Mouse (Mus musculus): Measurements from ENCODE around the gene Sdk2.
A peak's percentile ranks its signal among the peaks of the same experiment; 100 is the strongest.

Sdk2 gene

DNA sequence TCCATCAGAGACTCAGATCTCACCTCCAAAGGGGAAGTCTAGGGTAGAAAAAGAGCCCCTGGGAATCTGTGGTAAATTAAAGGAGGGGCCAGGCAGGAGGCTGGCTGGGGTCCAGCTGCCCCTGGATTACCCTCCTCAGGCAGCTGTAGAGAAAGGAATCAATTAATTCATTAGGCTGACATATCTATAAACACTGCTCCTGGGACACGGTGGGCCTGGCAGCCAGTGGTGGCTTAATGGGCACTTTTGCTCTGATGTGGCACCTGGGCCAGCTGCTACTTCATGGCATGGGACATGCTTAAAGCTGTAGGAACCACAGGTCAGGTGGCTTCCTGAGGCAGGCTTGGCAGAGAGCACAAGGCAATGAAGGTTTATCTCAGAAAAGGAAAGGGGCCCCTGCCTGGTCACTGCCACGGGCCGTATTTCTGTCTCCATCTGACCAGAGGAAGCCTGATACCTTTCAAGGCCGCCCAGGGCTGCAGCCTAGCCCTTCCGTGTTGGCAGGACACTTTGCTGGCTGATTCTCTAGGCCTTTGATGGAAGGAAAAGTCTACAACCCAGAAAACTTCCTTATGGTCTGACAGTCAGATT is 80.9 kb downstream of the Sdk2 start:
- DNase-seq = no peak

DNA sequence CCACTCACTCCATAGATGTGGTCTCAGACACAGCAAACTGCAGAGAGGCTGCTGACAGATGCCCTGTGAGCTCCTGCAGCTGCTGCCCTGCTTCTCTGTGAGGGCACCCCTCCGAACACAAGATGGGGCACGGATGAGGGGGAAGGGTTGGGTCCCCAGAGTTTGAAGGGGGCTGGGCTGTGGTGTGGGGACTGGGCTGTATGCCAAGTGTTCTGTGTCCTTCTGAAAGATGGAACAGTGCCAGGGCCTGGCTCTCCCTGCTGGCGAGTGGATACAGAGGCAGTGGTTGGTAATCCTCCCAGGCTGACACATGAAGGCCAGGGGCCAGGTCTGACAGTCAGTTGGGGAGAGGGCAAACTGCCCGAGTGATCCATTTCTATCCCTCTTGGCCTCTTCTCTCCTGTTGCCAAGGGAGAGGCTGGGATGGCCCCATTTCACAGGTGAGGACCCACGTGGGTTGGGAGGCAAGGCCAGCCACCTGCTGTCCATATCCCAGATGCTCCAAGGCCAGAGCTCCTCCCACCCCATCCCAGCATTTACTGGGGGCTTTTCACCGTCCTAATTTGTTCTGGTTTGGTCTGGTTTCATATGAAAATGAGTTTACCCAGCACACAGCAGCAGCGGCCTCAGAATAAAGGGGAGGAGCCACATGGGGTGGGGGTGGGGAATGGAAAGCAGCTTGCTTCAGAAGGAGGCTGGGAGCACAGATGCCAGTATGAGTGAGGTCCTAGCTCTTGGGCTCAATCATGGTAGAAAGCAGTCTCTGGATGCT is 84.9 kb downstream of the Sdk2 start:
- no peak for DNase-seq

DNA sequence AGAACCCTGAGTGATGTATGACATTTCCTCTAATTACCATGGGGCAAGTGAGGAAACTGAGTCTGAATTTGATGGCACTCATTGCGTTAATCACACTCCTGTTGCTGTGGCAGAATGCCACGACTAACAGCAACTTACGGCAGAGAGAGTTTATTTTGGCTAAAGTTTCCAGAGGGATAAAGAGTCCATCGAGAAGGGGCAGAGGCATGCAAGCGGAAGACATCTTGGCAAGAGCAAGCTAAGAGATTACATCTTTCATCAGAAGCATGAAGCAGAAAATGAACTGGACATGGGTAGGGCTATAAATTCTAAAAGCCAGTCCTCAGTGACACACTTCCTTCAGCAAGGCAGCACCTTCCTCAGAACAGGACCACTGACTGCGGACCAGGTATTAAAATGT is 85.8 kb downstream of the Sdk2 start:
- DNase-seq = no peak

DNA sequence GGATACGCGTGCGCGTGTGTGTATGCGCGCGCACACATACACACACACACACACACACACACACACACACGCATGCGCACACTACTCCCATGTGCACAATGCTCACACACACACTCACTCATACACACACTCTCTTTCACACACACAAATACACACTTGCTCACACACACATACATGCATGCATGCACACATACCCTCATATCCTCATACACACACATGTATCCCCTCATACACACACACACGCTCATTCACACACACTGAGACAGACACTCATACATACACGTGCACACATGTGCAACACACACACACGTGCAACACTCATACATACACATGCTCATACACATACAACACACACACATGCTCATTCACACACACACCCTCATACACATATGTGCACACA is 88.5 kb downstream of the Sdk2 start:
- DNase-seq = no peak

DNA sequence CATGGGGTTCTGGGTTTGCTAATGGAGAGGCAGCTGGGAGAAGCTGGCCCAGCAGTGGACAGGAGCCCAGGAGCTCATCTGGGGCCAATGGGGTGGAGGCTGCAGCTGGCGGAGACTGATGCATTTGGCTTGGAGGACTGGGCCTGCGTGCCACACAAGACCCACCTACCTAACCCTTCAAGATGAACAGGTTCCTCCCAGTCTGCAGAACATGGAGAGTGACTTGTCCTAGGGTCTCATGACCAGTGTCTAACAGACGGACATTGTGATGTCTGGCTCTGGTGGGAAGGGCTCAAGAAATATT is 91.2 kb downstream of the Sdk2 start:
- DNase-seq = no peak

DNA sequence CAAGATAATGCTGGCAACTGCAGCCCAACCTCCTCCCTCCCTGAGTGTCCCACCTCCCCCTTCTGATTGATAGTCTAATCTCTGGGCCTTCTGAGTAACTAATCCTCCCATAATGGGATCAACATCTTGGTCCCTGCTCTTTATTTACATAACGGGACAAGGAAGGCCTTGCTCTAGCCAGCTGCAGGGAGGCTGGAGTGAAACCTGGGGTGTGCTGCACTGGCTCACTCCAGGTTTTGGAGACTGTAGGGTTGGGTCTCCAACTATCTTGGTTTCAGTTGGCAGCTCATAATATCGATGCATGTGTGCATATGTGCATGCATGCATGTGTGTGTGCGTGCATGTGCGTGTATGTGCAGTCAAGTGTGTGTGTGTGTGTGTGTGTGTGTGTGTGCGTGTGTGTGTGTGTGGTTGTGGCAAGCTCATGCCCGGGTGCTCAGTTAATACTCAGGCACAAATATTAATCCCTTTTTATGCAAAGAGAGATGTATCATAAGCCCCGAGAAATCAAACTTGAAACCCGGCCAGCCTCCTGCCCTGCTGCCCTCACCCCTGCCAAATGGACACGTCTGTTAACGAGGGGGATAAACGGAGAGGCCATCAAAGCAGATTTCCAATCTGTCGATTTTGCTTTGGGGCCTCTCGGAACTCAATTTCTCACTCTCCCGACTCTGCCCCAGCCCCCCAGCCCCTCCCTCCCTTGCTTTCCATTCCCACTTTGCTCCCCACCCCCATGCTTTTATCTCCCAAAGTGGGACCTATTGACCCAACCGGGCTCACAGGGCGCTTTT is 91.8 kb downstream of the Sdk2 start:
- no peak for DNase-seq

DNA sequence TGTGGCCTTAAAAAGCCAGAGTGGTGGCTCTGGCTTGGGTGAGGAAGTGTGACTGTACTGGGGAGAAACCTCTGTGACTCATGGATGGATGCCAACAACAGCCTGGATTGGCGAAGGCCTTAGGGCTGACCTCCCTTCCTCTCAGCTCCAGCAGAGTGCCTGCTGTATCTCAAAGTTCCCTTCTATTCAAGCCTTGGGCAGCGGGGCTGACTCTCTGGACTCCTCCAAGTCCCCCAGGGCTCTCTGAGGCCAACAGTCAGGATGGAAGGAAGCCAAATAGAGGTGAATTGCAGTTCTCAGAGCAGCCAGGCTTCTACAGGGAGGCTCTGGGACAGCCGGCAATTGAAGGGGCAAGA is 94.4 kb downstream of the Sdk2 start:
- DNase-seq = no peak

DNA sequence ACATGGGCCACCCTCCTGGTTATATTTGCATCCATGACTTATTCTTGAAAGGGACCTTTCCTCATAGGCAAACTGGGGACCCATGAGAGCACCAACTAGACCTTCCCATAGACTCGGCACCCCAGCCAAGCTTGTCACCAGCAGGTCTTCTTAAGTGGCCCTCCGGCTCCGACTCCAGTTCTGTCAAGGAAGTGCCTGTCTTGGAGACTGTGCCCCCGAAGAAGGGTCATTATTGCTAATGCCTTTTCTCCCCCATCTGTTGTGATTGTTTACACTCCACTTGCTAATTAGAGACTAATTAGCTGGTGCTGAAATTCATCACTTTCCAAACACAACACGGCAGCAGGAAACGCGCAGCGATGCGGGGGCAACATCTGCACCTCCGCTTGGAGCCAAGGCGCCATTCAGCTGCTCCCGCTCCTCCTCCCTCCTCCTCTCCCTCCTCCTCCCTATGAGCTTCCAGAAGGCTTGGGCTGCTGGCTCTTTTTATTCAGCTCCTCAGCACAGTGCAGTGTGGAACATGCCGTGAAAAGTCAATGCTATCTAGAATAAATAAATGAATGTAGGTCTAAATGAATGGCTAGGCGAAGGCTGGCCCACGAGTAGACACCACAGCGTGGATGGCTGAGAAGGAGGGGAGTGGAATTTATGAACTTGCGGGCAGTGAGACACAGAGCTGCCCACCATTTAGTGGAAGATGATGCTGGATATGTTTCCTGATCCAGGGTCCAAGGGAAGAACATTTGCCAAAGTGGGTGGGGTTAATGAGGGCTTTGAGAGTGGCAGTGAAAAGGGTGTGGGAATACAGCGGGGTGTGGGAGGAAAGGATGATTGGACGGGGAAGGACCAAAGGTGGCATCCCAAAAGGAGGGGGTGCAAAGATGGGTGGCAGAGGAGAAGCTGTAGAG is 95.0 kb downstream of the Sdk2 start:
- DNase-seq = peak; percentile 70

DNA sequence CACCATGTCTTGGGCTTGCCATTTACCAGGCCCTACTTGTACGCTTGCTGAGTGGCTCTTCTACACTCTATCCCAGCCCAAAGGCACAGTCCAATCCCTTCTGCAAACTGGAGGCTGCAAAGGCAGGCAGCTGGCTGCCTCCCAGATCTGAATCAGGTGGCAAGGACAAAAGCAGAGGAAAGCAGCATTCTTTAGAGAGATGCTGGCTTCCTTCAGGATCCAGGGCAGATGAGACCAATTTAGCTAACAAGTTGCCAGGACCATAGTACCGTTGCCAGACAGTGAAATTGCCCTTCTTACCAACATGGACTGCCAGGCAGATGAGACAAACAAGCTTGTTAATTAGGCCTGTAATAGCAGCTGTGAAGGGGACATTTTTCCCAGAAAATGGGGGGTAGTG is 96.8 kb downstream of the Sdk2 start:
- no peak for DNase-seq

DNA sequence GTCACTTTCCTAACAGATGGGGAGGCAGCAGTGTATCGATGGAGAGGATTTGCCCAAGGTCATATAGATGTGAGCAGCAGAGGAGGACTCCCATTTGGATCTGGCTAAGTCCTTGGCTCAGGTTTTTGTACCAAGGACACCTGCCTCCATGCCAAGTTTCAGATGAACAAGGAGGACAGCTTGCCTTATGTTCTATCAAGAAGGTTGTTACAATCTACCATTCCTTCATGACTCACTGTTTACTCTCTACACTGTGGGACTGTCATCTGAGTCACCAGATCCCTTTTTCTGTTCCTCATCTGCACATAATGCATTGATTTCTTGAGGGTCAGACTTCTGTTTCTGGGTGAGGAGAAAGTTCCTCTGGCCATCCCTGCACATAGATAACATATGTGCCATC is 101.6 kb downstream of the Sdk2 start:
- no peak for DNase-seq

DNA sequence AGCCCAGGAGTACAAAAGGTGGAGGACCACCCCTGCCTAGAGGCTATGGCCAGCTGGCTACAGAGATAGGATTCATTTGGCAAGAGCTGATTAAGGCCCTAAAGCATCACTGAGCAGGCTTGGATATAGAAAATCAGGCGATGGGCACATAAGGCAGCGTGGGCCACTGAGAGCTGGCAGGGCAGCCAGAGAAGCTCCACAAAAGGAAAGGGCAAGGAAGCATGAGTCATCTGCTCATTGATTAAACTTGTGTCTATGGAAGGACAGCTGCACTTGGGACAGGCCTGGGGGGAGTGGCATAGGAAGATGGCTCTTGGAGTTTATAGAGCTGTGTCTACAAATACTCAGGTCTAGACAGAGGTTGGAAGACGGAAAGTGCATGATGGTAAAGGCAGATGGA is 104.1 kb downstream of the Sdk2 start:
- DNase-seq = no peak

DNA sequence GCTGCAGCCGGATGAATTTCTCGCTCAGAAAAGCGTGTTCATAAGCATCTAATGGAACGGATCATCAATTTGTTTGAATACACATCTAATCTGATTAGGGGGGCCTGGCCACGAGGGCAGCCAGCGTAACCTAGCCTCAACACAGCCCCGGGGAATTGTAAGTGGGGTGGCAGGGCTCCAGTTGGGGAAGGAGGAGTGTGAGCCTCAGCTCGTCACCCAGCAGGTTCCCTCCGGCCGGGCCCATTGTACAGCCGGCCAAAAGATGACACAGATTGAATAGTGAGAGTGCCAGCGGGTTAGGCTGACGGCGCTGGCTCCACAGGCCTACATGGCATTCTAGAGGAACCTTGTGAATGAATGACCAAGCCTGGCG is 115.2 kb downstream of the Sdk2 start:
- no peak for DNase-seq

DNA sequence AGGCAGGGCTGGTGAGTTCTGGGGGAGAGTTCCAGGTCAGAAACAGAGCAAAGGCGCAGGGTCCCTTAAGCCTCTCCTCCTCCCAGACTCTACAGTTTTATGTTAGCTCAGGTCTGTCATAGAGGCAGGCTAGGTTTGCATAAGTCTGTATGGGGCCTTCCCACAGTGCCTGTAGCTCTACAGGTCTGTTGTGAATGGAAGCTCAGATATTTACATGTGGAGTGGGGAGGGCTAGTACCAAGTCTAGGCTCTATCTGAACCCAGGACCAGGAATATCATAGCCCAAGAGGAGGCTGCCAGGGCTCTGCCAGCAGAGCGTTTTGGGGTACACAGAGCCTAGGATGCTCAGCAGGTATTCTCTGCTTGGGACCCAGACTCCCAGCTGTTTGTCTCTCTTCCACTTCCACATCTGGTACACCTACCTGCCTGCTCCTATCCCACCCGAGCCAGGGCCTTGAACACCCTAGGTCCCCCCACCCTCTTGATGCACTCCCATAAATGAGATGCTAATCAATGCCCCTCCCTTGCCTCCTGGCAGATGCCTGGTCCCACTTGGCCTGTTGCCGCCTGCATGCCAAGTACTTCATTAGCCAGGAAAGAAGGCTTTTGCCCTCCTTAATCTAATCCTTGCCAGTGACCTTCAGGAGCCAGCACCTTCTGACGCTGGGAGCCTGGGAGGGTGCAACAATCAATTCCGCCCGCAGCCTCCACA is 115.8 kb downstream of the Sdk2 start:
- DNase-seq = no peak

DNA sequence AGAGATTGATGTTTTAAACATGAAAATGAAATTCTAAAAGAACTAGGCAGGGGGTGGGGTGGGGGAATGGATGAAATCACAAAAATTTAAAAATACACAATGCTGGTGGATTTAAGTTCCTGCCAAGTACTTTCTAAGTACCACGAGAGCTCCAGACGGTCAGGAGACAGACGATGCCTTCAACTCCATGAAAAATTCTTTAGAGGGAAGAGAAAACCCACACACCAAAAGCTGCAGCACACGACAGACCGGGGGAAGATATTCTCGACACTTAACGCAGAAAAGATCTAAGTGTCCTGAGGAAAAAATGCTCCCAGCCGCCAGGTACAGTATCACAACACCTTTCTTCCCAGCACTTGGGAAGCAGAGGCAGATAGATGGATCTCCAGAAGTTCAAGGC is 118.2 kb downstream of the Sdk2 start:
- DNase-seq = peak; percentile 55

DNA sequence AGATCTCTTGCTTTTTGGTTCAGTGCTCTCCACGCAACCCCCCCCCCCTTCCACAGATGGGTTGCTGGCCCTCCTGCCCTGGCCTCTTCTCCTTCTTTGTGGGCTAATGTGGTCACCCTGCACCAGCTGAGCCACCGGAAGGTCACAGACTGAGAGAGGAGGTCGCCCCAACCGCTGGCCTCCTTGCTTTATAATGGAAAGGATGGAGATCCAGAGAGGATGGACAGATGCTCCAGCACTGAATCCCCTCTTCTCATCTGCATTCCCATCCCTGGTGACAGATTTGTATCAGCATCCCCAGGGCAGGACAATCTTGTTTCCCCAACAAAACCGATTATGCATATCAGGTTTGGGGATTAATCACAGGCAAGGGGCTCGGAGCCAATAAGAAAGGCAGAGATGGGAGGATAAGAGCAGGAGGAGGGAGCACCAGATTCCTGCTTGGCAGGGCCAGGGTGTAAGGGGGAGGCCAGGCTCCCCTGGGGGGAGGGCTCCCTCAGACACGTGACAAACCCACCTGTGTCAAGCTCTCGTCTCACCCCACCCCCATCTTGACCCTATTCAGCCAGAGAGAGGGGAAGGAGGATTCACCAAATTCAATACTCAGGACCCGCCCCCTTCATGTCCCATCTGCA is 124.6 kb downstream of the Sdk2 start:
- no peak for DNase-seq

DNA sequence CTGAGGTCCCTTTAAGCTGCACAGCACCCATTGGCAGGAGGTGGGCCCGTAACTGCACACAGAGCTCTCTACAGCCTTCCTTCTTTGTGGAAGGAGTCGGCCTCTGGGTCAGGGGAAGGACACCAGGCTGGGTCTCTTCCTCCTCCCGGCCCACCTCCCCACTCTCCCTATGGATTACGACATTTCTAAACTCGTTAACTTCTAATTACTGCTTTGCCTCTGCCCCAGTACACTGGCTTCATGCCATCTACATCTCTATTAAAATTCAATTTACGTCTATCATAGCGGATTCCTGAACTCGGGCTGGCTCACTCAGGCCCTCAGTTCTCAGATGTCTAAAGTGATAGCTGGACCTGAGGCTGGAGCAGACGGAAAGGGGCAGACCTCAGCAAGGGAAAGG is 133.2 kb downstream of the Sdk2 start:
- no peak for DNase-seq

DNA sequence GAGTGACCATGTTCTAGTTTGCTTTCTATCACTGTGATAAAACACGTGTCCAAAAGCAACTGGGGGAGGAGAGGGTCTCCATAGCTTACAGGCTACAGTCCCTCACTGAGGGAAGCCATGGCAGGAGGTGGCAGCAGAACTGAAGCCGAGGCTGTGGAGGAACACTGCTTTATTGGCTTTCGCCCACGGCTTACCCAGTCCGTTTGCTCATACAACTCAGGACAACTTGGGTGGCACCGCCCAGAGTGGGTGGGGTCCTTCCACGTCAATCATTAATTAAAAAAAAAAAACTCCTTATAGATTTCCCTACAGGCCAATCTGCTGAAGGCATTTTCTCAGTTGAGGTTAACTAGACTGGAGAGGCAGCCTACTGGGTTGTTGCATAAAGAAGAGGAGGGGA is 133.9 kb downstream of the Sdk2 start:
- DNase-seq = no peak

DNA sequence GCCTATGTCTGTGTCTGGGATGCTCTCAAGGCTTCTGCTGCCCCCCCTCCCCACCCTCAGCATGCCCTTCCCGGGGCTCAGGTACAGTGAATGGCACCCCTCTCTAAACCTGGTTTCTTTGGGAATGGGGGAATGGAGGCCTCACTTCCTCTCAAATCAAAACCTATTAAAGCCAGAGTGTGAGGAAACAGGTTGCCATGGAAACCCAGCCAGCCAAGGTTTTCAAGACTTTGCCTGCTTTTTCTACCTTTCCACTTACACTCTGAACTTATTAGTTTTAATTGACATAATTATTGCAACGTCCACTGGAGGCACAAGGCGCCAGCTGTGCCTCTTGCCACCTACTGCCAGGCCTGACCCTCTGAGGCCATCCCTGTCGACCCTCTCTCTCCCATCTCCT is 135.1 kb downstream of the Sdk2 start:
- no peak for DNase-seq

DNA sequence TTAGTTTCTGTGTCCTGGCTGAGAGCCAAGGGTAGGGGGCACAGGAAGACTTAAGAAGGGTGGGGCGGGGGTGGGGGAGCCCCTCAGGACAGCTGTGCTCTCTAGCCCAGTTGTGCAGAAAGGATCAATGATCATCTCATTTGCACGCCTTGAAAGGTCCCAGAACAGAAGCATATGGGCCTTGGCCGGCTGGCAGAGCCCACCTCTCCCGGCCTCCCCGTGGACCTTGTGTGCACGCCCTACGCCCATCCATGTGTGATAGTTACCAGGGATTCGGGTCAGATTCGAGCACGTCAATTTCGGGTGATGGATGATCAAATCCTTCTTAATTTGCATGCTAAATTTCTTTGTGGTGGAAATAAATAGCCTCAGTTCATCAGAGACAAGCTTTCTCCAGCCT is 136.7 kb downstream of the Sdk2 start:
- DNase-seq = no peak

DNA sequence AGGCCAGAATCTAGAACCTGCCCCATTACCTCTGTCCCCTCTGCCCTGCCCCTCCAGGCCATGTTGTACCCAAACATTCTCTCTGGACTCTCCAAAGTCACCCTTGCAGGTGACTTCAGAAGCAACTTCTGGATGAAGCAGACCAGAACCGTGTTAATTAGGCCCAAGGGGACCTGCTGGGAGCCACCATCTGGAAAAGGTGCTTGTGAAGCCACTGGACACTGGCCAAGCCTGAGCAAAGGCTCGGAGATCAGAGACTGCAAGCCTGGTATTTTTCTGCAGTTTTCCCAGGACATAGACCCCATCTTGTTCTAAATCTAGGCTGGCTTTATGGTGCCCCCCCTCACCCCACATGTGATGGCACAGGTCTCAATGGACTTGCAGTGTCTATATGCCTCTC is 138.0 kb downstream of the Sdk2 start:
- no peak for DNase-seq

DNA sequence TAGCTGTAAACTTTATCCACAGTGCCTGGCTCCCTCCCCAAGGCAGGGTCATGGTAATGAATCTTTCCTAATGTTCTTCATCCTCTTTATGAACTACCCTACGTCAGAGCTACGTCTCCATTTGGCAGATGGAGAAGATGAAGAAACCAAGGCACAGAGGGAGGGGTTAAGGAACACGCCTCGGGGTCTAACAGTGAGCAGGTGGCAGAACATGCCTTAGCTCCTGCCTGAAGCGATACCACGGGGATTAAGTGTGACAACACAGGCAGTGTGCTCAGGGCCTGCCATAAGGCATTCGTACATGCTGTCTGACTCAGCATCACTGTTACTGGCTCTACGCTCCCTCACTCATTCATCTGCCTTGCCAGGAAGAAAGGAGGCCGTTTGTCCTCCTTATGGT is 138.6 kb downstream of the Sdk2 start:
- peak; percentile 59 for DNase-seq

DNA sequence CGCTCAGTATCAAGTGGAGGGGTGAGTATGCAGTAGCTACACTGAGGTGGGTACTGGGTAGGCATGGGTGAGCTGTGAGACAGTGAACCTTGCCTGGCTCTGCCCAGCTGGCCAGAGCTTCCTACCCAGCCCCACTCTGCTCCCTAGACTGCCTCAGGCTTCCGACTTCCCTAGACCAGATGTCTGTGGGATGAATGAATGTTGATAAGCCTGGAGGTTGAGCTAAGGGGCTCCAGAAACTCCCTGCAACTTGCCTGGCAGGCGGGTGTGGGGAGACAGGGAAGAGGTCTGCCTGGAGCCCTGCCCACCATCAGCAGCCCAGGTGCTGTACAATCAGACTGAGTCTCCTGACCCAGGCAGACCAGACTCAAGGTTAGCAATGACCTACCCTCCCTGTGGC is 139.0 kb downstream of the Sdk2 start:
- no peak for DNase-seq

Data from right cerebral cortex, postnatal 25 days (tissue).